Mouse (Mus musculus) thymus, postnatal 14 days (tissue): ENCODE data around the gene Tbx5.
A peak's percentile ranks its signal among the peaks of the same experiment; 100 is the strongest.

Experiments
- DNase-seq: peaks from one replicate; pipeline ENCODE4 v3.0.0; 2021

Gene Tbx5

DNA sequence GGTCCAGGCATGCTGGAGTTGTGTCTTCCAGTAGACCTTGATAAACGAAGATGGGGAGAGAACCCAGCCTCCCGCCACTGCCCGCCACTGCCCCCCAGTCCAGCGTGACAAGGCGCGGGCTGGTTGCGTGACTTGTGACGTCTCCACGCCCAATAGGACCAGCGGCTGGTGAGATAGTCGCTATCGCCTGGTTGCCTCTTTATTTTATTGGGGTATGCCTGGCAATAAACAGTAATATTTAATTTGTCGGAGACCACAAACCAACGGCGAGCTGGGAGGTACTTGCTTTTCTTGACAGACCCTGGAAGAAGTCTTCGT is at the start of gene Tbx5:
Tbx5 (plus strand) TSS at position 190 of the 318 bp plus-strand sequence.
- no peak for DNase-seq

- peak; percentile 9 for DNase-seq
These were observed 46.5 kb upstream of the Tbx5 start for GRCm38 (mm10) chr5:119785959-119786358.

GRCm38 (mm10) chr5:119791664-119792063 is 40.8 kb upstream of the Tbx5 start:
- DNase-seq: no peak

GRCm38 (mm10) chr5:119793972-119794371 is 38.5 kb upstream of the Tbx5 start:
- DNase-seq: no peak

- DNase-seq: no peak
These were observed 37.1 kb upstream of the Tbx5 start for GRCm38 (mm10) chr5:119795376-119795775.

DNA sequence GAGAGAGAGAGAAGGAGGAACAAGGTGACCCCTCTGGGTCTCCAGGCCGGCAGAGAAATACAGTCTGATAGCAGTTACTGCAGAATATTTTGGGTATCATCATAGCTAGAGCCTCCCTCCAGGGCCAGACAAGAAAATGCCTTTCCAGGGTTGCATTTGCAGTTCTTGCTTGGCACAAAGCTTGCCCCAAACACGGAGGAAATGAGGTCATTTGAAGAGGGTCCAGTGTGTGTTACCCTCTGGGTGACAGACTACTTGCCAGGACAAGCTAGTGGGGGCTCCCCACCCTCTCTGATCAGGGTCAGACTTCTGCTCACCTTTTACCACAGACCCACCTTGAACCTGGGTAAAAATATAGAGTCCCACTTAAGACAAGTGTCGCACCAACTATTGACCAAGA is 36.7 kb upstream of the Tbx5 start:
- DNase-seq: no peak

- no peak for DNase-seq
These were observed 35.9 kb upstream of the Tbx5 start for GRCm38 (mm10) chr5:119796443-119797160.

- no peak for DNase-seq
These were observed 34.8 kb upstream of the Tbx5 start for GRCm38 (mm10) chr5:119797580-119798150.

GRCm38 (mm10) chr5:119798261-119798660 is 34.2 kb upstream of the Tbx5 start:
- no peak for DNase-seq

GRCm38 (mm10) chr5:119798713-119799418 is 33.6 kb upstream of the Tbx5 start:
- no peak for DNase-seq

- DNase-seq: no peak
These were observed 32.8 kb upstream of the Tbx5 start for GRCm38 (mm10) chr5:119799419-119800242.

- DNase-seq: no peak
These were observed 32.2 kb upstream of the Tbx5 start for GRCm38 (mm10) chr5:119800243-119800665.

- no peak for DNase-seq
These were observed 29.7 kb upstream of the Tbx5 start for GRCm38 (mm10) chr5:119802617-119803410.

GRCm38 (mm10) chr5:119803411-119804251 is 28.8 kb upstream of the Tbx5 start:
- DNase-seq: no peak

- DNase-seq: no peak
These were observed 28.0 kb upstream of the Tbx5 start for GRCm38 (mm10) chr5:119804301-119805039.

DNA sequence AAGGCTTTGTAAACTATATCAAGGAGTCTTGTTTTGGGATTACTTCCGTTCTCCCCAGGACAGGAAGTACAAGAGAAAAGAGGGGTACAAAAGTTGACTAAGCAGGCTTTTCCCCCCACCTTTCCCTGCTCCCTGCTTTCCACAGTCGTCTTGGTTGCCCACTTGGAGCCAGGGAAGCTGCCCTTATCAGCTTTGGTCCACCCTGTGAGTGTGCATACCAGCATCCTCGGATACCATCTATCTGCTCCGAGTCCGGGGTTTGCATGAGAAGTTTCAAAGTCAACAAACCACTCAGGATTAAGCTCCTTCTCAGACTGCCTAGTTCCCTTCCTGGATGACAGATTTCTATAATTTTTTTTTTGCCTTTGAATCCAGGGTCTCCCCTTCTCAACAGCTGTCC is 26.8 kb upstream of the Tbx5 start:
- DNase-seq: no peak

DNA sequence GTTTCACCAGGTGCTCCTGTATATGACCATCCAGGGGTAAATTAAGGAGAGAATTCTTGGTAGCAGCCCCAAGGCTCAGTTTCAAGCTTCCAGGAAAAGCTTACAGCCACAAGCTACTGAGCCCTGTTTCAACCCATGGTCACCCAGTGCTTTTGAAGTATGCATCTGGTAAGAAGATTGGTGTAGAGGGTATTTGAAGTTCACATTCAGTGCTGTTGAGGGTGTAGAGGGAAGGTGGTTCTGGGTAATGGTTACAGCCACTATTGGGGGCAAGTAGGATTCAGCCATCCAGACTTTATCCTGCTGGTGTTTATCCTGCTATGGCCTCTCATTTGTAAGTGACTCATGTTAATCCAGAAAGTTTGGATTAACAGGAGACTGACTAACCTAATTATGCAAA is 26.0 kb upstream of the Tbx5 start:
- no peak for DNase-seq

DNA sequence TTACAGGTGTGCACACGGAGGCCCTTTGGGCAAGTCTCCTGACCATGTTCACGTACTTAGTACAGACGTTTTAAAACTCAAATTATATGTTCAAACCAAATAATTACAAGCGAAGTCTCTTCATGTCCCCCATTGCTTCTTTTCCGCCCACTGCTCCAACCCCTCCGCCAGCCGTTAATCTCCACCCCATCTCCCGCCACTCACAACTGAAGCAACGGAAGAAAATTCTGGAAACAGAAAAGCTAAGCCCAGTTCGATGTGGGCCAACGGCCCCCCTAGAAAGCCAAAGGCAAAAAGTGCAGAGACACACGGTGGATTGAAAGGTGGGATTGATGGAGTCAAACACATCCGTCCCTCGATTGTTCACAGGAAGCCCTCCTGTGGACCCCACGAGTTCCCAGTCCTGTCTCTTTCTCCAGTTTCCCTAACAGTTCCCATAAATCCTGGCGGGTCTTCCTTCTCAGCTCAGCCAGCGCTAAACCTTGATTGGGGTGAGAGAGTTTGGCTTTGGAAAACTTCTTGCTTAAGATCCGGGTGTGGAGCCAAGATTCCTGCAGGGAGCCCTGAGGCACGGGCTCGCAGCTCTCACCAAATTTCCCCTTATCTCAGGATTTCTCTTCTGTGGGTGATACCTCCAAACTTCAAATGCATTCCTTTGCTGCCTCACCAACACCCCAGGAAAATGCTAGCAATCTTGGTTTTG is 24.8 kb upstream of the Tbx5 start:
- DNase-seq: no peak

- no peak for DNase-seq
These were observed 23.8 kb upstream of the Tbx5 start for GRCm38 (mm10) chr5:119808713-119809112.
